Mouse (Mus musculus): Measurements from ENCODE around the gene Bicdl2. TPM values are rescaled to one million over a fixed set of nuclear protein-coding genes. Genes with fewer than 3 reads are reported as not detected.

The Bicdl2 gene
- polyA plus RNA-seq, 1 experiment from 2014 or later: 4.2 TPM

DNA sequence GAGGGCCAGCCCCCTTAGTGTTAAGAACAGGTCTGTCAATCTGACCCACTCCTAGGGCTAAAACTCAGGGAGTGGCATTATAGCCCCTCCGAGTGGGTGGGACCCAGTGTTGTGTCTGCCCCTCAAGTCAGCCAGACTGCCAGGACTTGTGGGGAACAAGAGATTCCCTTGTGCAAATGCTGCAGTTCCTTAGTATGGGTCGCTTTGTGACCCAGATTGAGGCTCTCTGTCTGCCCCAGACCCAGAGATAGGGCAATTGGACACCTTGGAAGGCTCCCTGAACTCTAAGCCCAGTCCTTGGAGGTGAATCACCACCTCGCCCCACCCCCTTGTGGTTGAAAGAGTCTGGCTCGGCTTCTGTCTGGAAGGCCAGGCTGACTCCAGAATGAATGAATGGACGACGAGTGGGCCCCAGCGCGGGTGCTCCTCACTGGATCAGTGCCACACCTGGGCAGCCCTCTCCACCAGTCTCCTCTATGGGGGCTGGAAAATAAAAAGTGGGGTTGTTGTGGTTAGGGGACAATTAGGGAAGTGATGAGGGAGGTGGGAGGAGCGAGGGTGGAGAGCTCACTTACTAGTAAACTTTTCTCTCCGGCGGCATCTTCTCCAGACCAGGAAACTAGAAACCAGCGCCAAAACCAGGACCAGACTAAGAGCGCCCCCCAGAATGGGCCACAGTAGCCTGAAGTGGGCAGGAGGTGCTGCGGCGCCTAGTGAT, 15.4 kb downstream of the Bicdl2 start:
- Histone ChIP-seq H3K27me3 (replicated peaks) (peaks cover 21% of the 10 kb centered on the region), H3K9me3 (no peaks in the 10 kb centered on the region), H3K4me1 (replicated peaks) (peaks cover 38% of the 10 kb centered on the region), H3K4me3 (replicated peaks) (peak overlapping the region; percentile 54), H3K4me2 (replicated peaks) (peak overlapping the region; percentile 96), H3K36me3 (no peaks in the 10 kb centered on the region), H3K9ac (peak overlapping the region; percentile 60), H3K27ac (peak overlapping the region; percentile 66)
- ATAC-seq: no peak
- WGBS: 17% methylated on average over 15 of the region's 15 CpGs

DNA sequence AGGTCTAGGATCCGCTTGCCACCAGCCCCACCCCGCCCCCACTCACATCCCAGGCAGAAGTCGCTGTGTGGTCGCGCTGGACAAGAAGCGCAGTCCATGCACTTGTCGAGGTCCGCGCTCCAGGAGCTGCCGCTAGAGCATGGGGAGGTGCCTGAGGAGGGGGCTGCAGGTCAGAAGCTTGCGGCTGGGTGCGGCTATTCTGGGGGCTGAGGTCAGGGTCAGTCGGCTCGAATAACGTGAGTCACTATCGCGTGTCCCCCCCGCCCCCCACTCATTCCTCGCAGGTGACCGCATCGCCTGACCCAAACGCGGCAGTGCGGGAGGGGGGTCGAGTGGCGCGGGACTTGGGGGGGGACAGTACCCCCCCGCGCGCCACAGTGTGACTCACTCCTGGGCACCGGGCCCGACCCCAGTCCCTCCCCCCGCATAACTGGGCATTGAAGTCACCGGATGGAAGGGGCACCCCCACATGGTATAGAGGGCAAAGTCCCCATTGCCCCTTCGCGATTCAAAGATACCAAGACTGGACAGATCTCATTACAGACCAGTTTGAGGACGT, 16.2 kb downstream of the Bicdl2 start:
- Histone ChIP-seq H3K4me2 (replicated peaks) (peak overlapping the region; percentile 96), H3K4me1 (replicated peaks) (peaks cover 45% of the 10 kb centered on the region), H3K27ac (peak overlapping the region; percentile 66; the same call in 1 of the 2 replicates), H3K9ac (peak overlapping the region; percentile 60), H3K27me3 (replicated peaks) (peaks cover 29% of the 10 kb centered on the region), H3K4me3 (replicated peaks) (peak overlapping the region; percentile 54), H3K36me3 (no peaks in the 10 kb centered on the region), H3K9me3 (no peaks in the 10 kb centered on the region)
- 1% methylated on average over 37 of the region's 37 CpGs for WGBS
- ATAC-seq: no peak

DNA sequence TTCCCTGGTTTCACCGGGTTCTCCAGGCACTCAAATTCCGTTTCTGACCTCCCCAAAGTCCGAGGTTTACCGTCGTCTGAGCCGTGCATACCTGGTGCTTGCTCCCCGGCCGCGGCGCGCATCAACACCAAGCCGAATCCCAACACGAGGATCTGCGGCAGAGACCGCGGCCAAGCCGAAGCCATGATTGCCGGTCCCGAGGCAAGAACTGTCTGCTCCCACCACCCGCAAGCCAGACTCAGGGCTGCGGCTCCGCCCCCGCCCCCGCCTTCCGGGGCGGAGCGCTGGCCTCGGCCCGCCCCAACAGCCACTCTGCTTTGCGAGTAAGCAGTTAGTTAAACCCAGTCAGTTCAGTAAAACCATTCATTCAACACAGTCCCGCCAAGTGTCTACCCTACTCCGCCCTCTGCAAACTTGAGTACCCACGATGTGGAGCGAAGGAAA, 17.0 kb downstream of the Bicdl2 start, which contains the start of gene Tnfrsf12a:
Gene Tnfrsf12a (minus strand): TSS at position 233 of the 444 bp plus-strand sequence.
- H3K4me3 ChIP-seq (replicated peaks): peak within 1 kb of the TSS; percentile 54
- peak within 1 kb of the TSS; percentile 66 for H3K27ac ChIP-seq
- H3K9ac ChIP-seq: peak within 1 kb of the TSS; percentile 60
- no peaks in the 10 kb centered on the region for H3K9me3 ChIP-seq
- peak; percentile 44 for ATAC-seq
- H3K36me3 ChIP-seq: no peaks in the 10 kb centered on the region
- 0% methylated on average over 34 of the region's 34 CpGs for WGBS
- peak within 1 kb of the TSS; percentile 96 for H3K4me2 ChIP-seq (replicated peaks)
- H3K4me1 ChIP-seq (replicated peaks): peaks cover 51% of the 10 kb centered on the region
- H3K27me3 ChIP-seq (replicated peaks): peaks cover 29% of the 10 kb centered on the region

DNA sequence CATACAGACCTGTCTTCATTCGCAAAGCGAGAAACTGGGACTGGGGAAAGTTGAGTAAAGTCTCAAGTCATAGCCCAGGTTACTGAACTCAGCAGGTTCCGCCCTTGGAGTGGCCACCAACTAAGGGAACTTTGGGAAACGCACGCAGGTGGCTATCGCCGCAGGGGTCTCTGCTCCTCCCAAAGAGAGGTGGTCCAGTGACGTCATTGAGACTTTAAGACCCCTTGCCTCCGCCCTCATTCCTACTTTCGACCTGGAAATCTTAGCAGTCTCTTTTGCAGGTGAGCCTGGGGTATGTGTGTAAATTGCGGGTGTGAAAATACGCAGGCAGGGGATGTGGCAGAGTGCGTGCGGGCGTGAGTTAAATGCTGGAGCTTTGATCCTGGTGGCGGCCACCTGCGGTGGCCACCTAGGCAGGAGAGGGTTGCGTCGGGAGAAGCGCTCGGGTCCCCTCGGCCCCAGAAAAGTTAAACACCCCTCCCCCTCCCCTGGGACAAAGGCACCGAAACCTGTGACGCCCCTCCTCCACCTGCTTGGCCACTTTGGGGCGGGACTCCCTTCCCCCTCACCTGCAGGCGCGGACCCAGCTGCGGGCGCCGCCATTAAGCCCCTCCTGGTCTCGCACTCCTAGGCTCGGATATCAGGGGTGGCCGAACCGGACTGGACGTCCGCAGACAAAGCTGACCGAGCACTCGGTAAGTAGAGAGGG, 19.0 kb downstream of the Bicdl2 start, which contains the start of gene Cldn6:
Gene Cldn6 (plus strand): TSS at position 123 of the 709 bp plus-strand sequence.
- 3% methylated on average over 35 of the region's 38 CpGs for WGBS
- no peaks in the 10 kb centered on the region for H3K36me3 ChIP-seq
- peak within 1 kb of the TSS; percentile 62 for H3K4me2 ChIP-seq (replicated peaks)
- H3K9ac ChIP-seq: peak within 1 kb of the TSS; percentile 28
- ATAC-seq: no peak
- H3K27ac ChIP-seq: peak within 1 kb of the TSS; percentile 27; the same call in 1 of the 2 replicates
- peaks cover 38% of the 10 kb centered on the region for H3K27me3 ChIP-seq (replicated peaks)
- peak within 1 kb of the TSS; percentile 32 for H3K4me3 ChIP-seq (replicated peaks)
- H3K9me3 ChIP-seq: no peaks in the 10 kb centered on the region
- H3K4me1 ChIP-seq (replicated peaks): peaks cover 53% of the 10 kb centered on the region

DNA sequence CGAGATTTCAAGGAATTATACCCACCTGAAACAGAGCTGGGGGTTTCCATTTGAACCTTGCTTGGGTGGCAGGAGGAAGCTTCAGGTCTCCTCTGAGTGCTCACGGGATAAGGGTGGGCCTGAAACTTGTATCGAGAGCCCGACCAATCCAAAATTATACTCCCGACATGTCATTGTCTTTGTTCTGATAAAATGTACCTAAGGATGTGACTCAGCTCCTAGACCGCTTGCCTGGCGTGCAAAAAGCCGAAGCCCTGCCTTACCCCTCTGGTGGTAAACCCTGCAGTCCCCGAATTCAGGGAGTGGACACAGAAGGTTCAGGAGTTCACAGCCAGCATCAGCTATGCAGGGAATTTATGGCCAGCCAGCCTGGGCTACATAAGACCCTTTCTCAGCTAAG, 20.0 kb downstream of the Bicdl2 start:
- H3K4me1 ChIP-seq (replicated peaks): peaks cover 43% of the 10 kb centered on the region
- no peak overlapping the region for H3K27ac ChIP-seq
- no peak for ATAC-seq
- peak overlapping the region; percentile 62 for H3K4me2 ChIP-seq (replicated peaks)
- WGBS: 51% methylated on average over 9 of the region's 9 CpGs
- H3K4me3 ChIP-seq (replicated peaks): 0 out of 2 replicates have a peak overlapping the region, but pooled peaks have one; percentile 32
- H3K27me3 ChIP-seq (replicated peaks): peaks cover 38% of the 10 kb centered on the region
- no peak overlapping the region for H3K9ac ChIP-seq
- no peaks in the 10 kb centered on the region for H3K9me3 ChIP-seq
- H3K36me3 ChIP-seq: no peaks in the 10 kb centered on the region

DNA sequence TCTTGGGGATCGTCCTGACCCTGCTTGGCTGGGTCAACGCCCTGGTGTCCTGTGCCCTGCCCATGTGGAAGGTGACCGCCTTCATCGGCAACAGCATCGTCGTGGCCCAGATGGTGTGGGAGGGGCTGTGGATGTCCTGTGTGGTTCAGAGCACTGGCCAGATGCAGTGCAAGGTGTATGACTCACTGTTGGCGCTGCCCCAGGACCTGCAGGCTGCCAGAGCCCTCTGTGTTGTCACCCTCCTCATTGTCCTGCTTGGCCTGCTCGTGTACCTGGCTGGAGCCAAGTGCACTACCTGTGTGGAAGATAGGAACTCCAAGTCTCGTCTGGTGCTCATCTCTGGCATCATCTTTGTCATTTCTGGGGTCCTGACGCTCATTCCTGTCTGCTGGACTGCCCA, 20.8 kb downstream of the Bicdl2 start:
- ATAC-seq: no peak

DNA sequence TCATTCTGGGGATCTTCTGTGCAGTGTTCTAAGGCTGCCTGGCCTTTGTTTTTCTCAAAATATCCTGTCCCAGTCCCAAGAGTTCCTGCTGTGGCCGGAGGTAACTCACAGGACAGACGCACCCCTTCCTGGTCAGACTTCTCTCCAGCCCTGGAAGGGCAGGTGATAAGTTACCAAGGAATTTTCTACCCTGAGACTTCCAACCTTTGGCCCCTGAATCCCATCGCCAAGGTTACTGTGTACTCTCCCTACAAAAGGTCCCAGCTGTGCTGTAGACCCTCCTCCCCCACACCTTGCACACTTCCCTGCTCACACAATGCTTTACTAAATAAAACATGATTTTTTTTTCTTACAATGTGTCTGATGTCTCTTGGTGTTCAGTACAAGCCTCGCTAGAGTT, 21.8 kb downstream of the Bicdl2 start:
- H3K4me2 ChIP-seq (replicated peaks): no peak overlapping the region
- H3K4me3 ChIP-seq (replicated peaks): no peak overlapping the region
- H3K27me3 ChIP-seq (replicated peaks): peaks cover 38% of the 10 kb centered on the region
- H3K36me3 ChIP-seq: no peaks in the 10 kb centered on the region
- peaks cover 28% of the 10 kb centered on the region for H3K4me1 ChIP-seq (replicated peaks)
- ATAC-seq: peak; percentile 26; the same call in 1 of the 2 replicates
- WGBS: 37% methylated on average over 4 of the region's 4 CpGs
- H3K9me3 ChIP-seq: no peaks in the 10 kb centered on the region
- peak overlapping the region; percentile 2; the same call in 1 of the 2 replicates for H3K27ac ChIP-seq
- no peak overlapping the region for H3K9ac ChIP-seq

More for the DNA sequence above, 20.8 kb downstream of the Bicdl2 start:
- Histone ChIP-seq H3K27ac (no peak overlapping the region), H3K27me3 (replicated peaks) (peaks cover 38% of the 10 kb centered on the region), H3K9me3 (no peaks in the 10 kb centered on the region), H3K4me1 (replicated peaks) (peaks cover 35% of the 10 kb centered on the region), H3K4me2 (replicated peaks) (peak overlapping the region; percentile 14), H3K36me3 (no peaks in the 10 kb centered on the region), H3K4me3 (replicated peaks) (no peak overlapping the region), H3K9ac (no peak overlapping the region)
- WGBS: 50% methylated on average over 10 of the region's 10 CpGs

DNA sequence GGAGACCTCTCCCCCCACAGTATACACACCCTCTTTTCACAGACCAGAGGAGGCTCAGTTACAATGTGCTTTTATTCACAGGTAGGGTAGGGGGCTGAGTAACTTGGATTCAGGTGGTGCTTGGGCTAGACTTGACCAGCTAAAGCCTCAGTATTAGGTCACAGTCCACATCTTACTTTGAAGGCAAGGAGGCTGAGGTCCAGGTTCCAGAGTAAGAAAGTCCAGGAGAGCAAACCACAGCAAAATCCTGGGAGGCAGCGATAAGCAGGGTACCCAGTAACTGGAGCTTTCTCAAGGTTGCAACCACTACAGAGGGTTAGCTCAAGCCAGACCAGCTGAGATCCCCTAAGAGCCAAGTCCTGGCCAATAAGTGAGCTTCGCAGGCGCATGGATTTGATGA, 22.2 kb downstream of the Bicdl2 start:
- Histone ChIP-seq H3K9me3 (no peaks in the 10 kb centered on the region), H3K9ac (no peak overlapping the region), H3K4me2 (replicated peaks) (no peak overlapping the region), H3K27ac (no peak overlapping the region), H3K4me1 (replicated peaks) (peaks cover 28% of the 10 kb centered on the region), H3K27me3 (replicated peaks) (peaks cover 38% of the 10 kb centered on the region), H3K36me3 (no peaks in the 10 kb centered on the region), H3K4me3 (replicated peaks) (no peak overlapping the region)
- WGBS: 58% methylated on average over 3 of the region's 3 CpGs
- no peak for ATAC-seq

DNA sequence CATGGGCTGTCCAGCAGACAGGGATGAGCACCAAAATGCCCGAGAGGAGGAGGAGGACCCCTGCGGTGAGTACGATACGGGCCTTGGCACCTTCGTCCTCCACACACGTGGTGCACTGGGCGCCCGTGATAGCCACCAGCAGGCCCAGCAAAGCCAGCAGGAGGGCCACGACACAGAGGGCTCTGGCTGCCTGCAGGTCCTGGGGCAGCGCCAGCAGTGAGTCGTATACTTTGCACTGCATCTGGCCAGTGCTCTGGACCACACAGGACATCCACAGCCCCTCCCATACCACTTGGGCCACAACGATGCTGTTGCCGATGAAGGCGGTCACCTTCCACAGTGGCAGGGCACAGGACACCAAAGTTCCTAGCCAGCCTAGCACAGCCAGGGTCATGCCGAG, 22.9 kb downstream of the Bicdl2 start:
- Histone ChIP-seq H3K9me3 (no peaks in the 10 kb centered on the region), H3K4me1 (replicated peaks) (peaks cover 28% of the 10 kb centered on the region), H3K4me2 (replicated peaks) (no peak overlapping the region), H3K27me3 (replicated peaks) (peaks cover 38% of the 10 kb centered on the region), H3K36me3 (no peaks in the 10 kb centered on the region), H3K9ac (no peak overlapping the region), H3K27ac (no peak overlapping the region), H3K4me3 (replicated peaks) (no peak overlapping the region)
- WGBS: 24% methylated on average over 15 of the region's 15 CpGs
- ATAC-seq: no peak

DNA sequence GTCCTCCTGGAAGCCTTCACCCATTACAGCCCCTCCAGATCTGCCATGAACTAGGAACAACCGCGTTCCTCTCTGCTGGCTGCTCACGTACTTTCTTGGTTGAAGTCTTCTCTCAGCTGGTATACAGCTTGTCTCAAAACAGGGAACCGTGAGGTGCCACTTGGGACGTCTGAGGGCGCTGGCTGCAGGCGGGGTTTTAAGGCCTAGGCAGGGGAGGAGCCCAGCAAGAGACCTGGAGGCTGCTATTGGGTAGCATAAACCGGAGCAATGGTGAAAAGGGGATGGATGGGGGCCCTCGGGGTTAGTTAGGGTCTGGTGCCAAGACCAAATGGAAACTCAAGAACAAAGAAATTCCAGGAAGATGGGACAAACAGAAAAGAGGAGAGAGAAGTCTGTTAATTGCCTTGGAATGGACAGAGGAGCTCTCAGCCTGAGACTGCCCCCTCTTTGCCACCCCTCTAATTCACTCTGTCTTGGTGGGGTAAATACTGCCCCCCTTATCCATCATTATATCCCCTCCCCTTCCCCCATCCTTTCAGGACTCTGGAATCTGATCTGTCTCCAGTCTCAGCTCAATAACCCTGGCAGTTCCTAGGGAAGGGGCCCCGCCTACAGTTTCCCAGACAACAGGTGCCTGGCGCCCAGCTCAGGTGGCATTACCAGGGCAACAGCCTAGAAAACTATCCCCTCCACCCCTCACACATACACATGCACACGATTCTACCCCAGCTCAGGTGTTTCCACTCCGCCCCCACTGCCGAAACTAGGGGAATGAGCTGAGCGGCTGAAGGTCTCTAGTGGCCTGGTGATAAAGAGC, 23.8 kb downstream of the Bicdl2 start, which contains the start of gene Cldn9:
Gene Cldn9 (minus strand): TSS at position 171 of the 817 bp plus-strand sequence.
- Histone ChIP-seq H3K27ac (no peak within 1 kb of the TSS), H3K4me2 (replicated peaks) (no peak within 1 kb of the TSS), H3K9me3 (no peaks in the 10 kb centered on the region), H3K9ac (no peak within 1 kb of the TSS), H3K4me3 (replicated peaks) (no peak within 1 kb of the TSS), H3K4me1 (replicated peaks) (peaks cover 27% of the 10 kb centered on the region), H3K27me3 (replicated peaks) (peaks cover 33% of the 10 kb centered on the region), H3K36me3 (no peaks in the 10 kb centered on the region)
- WGBS: 30% methylated on average over 15 of the region's 15 CpGs
- peak; percentile 25; the same call in 1 of the 2 replicates for ATAC-seq

DNA sequence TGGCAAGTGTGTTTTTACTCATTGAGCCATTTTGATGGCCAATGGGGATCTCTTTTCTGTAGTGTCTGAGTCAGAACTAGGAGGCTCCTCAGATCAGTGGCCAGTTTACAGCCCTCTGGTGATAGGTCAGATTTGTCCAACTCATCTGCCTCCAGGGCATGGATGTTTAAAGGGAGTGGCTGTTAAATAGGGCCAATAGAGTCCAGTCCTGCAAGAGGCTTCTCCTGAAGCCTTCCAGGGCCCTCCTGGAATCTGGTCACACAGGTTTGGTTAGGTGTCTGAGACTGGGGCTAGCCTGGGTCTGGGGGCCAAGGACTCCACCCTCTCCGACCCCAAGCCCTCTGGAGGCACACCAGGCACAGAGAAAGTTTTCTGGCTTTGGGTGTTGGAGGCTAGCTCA, 34.2 kb downstream of the Bicdl2 start:
- no peaks in the 10 kb centered on the region for H3K36me3 ChIP-seq
- no peak overlapping the region for H3K4me2 ChIP-seq (replicated peaks)
- 30% methylated on average over 1 of the region's 1 CpGs for WGBS
- H3K4me3 ChIP-seq (replicated peaks): no peak overlapping the region
- H3K9me3 ChIP-seq: no peaks in the 10 kb centered on the region
- H3K4me1 ChIP-seq (replicated peaks): peaks cover 13% of the 10 kb centered on the region; the same call in 1 of the 2 replicates
- no peak overlapping the region for H3K27ac ChIP-seq
- no peak overlapping the region for H3K9ac ChIP-seq
- 0 out of 2 replicates have a peak, but pooled peaks cover under 1% of the 10 kb centered on the region for H3K27me3 ChIP-seq (replicated peaks)
- peak; percentile 56 for ATAC-seq
